9 mouse cellular contexts compared by ENCODE assay signal in genomic region chr13:58590630-58591029, GRCm38 (mm10). TPM values are rescaled to one million over a fixed set of nuclear protein-coding genes. Genes with fewer than 3 reads are reported as not detected.
DNase-seq lines count a peak whose midpoint lies in the region; ATAC-seq and TF ChIP-seq lines count a peak whose summit lies in the region.
"Had no signal": no experiment of that assay in that cellular context is flagged by ENCODE, and none has a peak within 500 bp of the region (broad histone marks: within the 10 kb centered on the region; RNA-seq: fewer than 3 reads in every experiment).

No protein-coding gene starts in this region.

- no peak for TF ChIP-seq EP300 in liver, postnatal 0 days (IDR thresholded peaks at IDR 0.05; ENCODE audit: low read depth)

- TF ChIP-seq CTCF in cerebellum, adult 2 months (IDR thresholded peaks at IDR 0.05; ENCODE audit: borderline replicate concordance, insufficient read depth, low read depth, low read length) = peak; percentile 57; the same call in 1 of the 2 replicates
- TF ChIP-seq CTCF in bone marrow macrophage, adult 2 months (IDR thresholded peaks at IDR 0.05; ENCODE audit: low read depth, low read length) = peak; percentile 51; the same call in 1 of the 2 replicates
- TF ChIP-seq CTCF in liver, postnatal 0 days (IDR thresholded peaks at IDR 0.05; ENCODE audit: low read depth) = peak; percentile 64

- no peak overlapping the region for H3K4me3 ChIP-seq in cerebellum, adult 2 months (replicated peaks; ENCODE audit: insufficient read depth, low read depth, low read length)
- no peak overlapping the region for H3K4me3 ChIP-seq in midbrain, embryonic 10.5 days
- no peak overlapping the region for H3K4me3 ChIP-seq in midbrain, embryonic 16.5 days (ENCODE audit: low read depth, low read length)
- no peak overlapping the region for H3K4me3 ChIP-seq in bone marrow macrophage, adult 2 months (ENCODE audit: insufficient read depth, low read length)
- no peak overlapping the region for H3K4me3 ChIP-seq in liver, postnatal 0 days (ENCODE audit: low read depth, low read length)
- H3K4me3 ChIP-seq: megakaryocyte, embryonic 14.5 days had no signal

- ATAC-seq in midbrain, embryonic 16.5 days = no peak
- no peak for ATAC-seq in liver, postnatal 0 days

- no peaks in the 10 kb centered on the region; the same call in 1 of the 2 replicates for H3K27me3 ChIP-seq in cerebellum, adult 2 months (ENCODE audit: control insufficient read depth, insufficient read depth, low read length)
- H3K27me3 ChIP-seq in midbrain, embryonic 10.5 days (ENCODE audit: low read depth, poor library complexity, severe bottlenecking) = peaks cover 5% of the 10 kb centered on the region; the same call in 1 of the 2 replicates
- H3K27me3 ChIP-seq in midbrain, embryonic 16.5 days (ENCODE audit: control insufficient read depth, insufficient read depth, low read depth, low read length) = no peaks in the 10 kb centered on the region
- H3K27me3 ChIP-seq in liver, postnatal 0 days (ENCODE audit: insufficient read depth, low read length) = 0 out of 2 replicates have a peak, but pooled peaks cover 3% of the 10 kb centered on the region
- H3K27me3 ChIP-seq: megakaryocyte, embryonic 14.5 days had no signal

- WGBS in cerebellum, adult 2 months = 41% methylated on average over 6 of the region's 6 CpGs
- WGBS in midbrain, embryonic 10.5 days = 47% methylated on average over 6 of the region's 6 CpGs
- WGBS in midbrain, embryonic 16.5 days = 41% methylated on average over 6 of the region's 6 CpGs
- 41% methylated on average over 6 of the region's 6 CpGs for WGBS in liver, postnatal 0 days (ENCODE audit: insufficient replicate concordance)

- H3K9ac ChIP-seq in midbrain, embryonic 16.5 days (ENCODE audit: low read depth, low read length) = no peak overlapping the region
- H3K9ac ChIP-seq in liver, postnatal 0 days (replicated peaks) = no peak overlapping the region

- H3K9me3 ChIP-seq in midbrain, embryonic 10.5 days (replicated peaks) = no peaks in the 10 kb centered on the region
- H3K9me3 ChIP-seq in midbrain, embryonic 16.5 days (replicated peaks; ENCODE audit: control insufficient read depth, low read length, poor library complexity, severe bottlenecking) = no peaks in the 10 kb centered on the region
- no peaks in the 10 kb centered on the region for H3K9me3 ChIP-seq in liver, postnatal 0 days (ENCODE audit: low read length)

- no peak overlapping the region for H3K4me2 ChIP-seq in midbrain, embryonic 16.5 days (ENCODE audit: low read length)
- no peak overlapping the region for H3K4me2 ChIP-seq in liver, postnatal 0 days (ENCODE audit: low read depth, low read length)

- no peaks in the 10 kb centered on the region for H3K36me3 ChIP-seq in midbrain, embryonic 10.5 days
- H3K36me3 ChIP-seq in midbrain, embryonic 16.5 days (ENCODE audit: control insufficient read depth, insufficient read depth, low read length) = no peaks in the 10 kb centered on the region
- no peaks in the 10 kb centered on the region for H3K36me3 ChIP-seq in liver, postnatal 0 days (replicated peaks; ENCODE audit: insufficient read depth, low read length)

- intact Hi-C loops in heart, postnatal 14 days (cut with DNase I) = no loop called here

- no peak for TF ChIP-seq POLR2A in cerebellum, adult 2 months (IDR thresholded peaks at IDR 0.05; ENCODE audit: borderline replicate concordance, insufficient read depth, low read length)
- TF ChIP-seq POLR2A in bone marrow macrophage, adult 2 months (IDR thresholded peaks at IDR 0.05; ENCODE audit: borderline replicate concordance, low read depth, low read length) = no peak

- no peaks in the 10 kb centered on the region for H3K4me1 ChIP-seq in cerebellum, adult 2 months (ENCODE audit: control insufficient read depth, insufficient read depth, low read length)
- peaks cover 16% of the 10 kb centered on the region for H3K4me1 ChIP-seq in midbrain, embryonic 10.5 days
- H3K4me1 ChIP-seq in midbrain, embryonic 16.5 days (ENCODE audit: control insufficient read depth, insufficient read depth, low read length) = peaks cover 5% of the 10 kb centered on the region; the same call in 1 of the 2 replicates
- H3K4me1 ChIP-seq in bone marrow macrophage, adult 2 months (ENCODE audit: control insufficient read depth, insufficient read depth, low read length) = peaks cover 9% of the 10 kb centered on the region; the same call in 1 of the 2 replicates
- H3K4me1 ChIP-seq in liver, postnatal 0 days (ENCODE audit: insufficient read depth) = no peaks in the 10 kb centered on the region

- peak in 1 of 2 experiments; percentile 43 for DNase-seq in cerebellum, adult 2 months
- DNase-seq in cerebellum, adult 11 months = no peak
- DNase-seq in midbrain, embryonic 10.5 days (ENCODE audit: low spot score) = peak; percentile 47
- peak; percentile 48 to 68 for DNase-seq in heart, postnatal 14 days
- peak; percentile 52 for DNase-seq in liver, postnatal 0 days
- peak; percentile 38 to 72 for DNase-seq in spleen, postnatal 4 days (ENCODE audit: low spot score in 2 of 2)

- no peak overlapping the region for H3K27ac ChIP-seq in cerebellum, adult 2 months (ENCODE audit: insufficient read depth, low read length)
- no peak overlapping the region for H3K27ac ChIP-seq in midbrain, embryonic 10.5 days (replicated peaks)
- no peak overlapping the region for H3K27ac ChIP-seq in midbrain, embryonic 16.5 days (ENCODE audit: low read length)
- no peak overlapping the region for H3K27ac ChIP-seq in bone marrow macrophage, adult 2 months (ENCODE audit: insufficient read depth, low read depth, low read length)
- H3K27ac ChIP-seq in liver, postnatal 0 days (ENCODE audit: low read depth) = no peak overlapping the region

RNA-seq across cellular contexts. Expression of gene Slc28a3, which starts 20.0 kb away (rescaled TPM):
- polyA plus RNA-seq in cerebellum, adult 2 months (2012; rRNA removed) = 0.05 and 0.25 TPM in 2 replicates
- polyA plus RNA-seq in midbrain, embryonic 10.5 days (2016; fragmentation: Nextera tagmentation; extraction: Ambion mirVana) = not detected in 2 replicates
- polyA plus RNA-seq in midbrain, embryonic 16.5 days (2015; fragmentation: Nextera tagmentation; extraction: Ambion mirVana) = not detected in 2 replicates
- polyA plus RNA-seq in bone marrow macrophage, adult 2 months (2012; ENCODE audit: insufficient read depth, insufficient read length, missing spikeins) = not detected in 2 replicates
- total RNA-seq in heart, postnatal 14 days (2021) = not detected
- polyA plus RNA-seq in liver, postnatal 0 days (2015; fragmentation: Nextera tagmentation; extraction: Ambion mirVana) = not detected in 2 replicates
